27 mouse cellular contexts compared by ENCODE assay signal in genomic region chr10:59929205-59929604, GRCm38 (mm10). TPM values are rescaled to one million over a fixed set of nuclear protein-coding genes. Genes with fewer than 3 reads are reported as not detected.
A peak's percentile ranks its signal among the peaks of the same experiment; 100 is the strongest.
DNase-seq lines count a peak whose midpoint lies in the region; TF ChIP-seq lines count a peak whose summit lies in the region.
"Had no signal": no experiment of that assay in that cellular context is flagged by ENCODE, and none has a peak within 500 bp of the region (broad histone marks: within the 10 kb centered on the region; RNA-seq: fewer than 3 reads in every experiment).

No protein-coding gene starts in this region.

- H3K4me3 ChIP-seq in kidney, adult 2 months (ENCODE audit: insufficient read depth, low read depth, low read length) = no peak overlapping the region
- H3K4me3 ChIP-seq: embryonic facial prominence, embryonic 10.5 days; embryonic facial prominence, embryonic 15.5 days; forebrain, embryonic 12.5 days; heart, embryonic 13.5 days; limb, embryonic 12.5 days; midbrain, embryonic 12.5 days; myocyte; neural tube, embryonic 12.5 days had no signal

- no peaks in the 10 kb centered on the region for H3K27me3 ChIP-seq in kidney, adult 2 months (replicated peaks; ENCODE audit: control insufficient read depth, insufficient read depth, low read length)
- H3K27me3 ChIP-seq: embryonic facial prominence, embryonic 15.5 days; forebrain, embryonic 12.5 days; heart, embryonic 13.5 days; limb, embryonic 12.5 days; midbrain, embryonic 12.5 days; neural tube, embryonic 12.5 days had no signal

- DNase-seq in adrenal gland, adult 2 months = peak; percentile 64
- no peak for DNase-seq in adrenal gland, postnatal 4 days (ENCODE audit: low spot score in 2 of 2)
- DNase-seq in kidney, postnatal 14 days = peak; percentile 35
- no peak for DNase-seq in kidney, adult 2 months
- DNase-seq in lung, postnatal 4 days = peak; percentile 22 to 40
- DNase-seq in lung, postnatal 36 days = no peak
- no peak for DNase-seq in thymus, postnatal 10 days (ENCODE audit: low spot score in 2 of 2)
- DNase-seq: cerebellum, adult 8-10 months; cerebellum, postnatal 25 days; forebrain, postnatal 0 days; gastrocnemius, postnatal 10 days; heart, postnatal 10 days; layer of hippocampus, adult 9-11 months; right cerebral cortex, adult 18-20 months; right cerebral cortex, postnatal 4 days had no signal

- TF ChIP-seq CTCF in kidney, adult 2 months (conservative IDR thresholded peaks at IDR 0.05; ENCODE audit: insufficient read depth, insufficient read length, low read depth, low read length) = no peak

- 58% methylated on average over 7 of the region's 7 CpGs for WGBS in kidney, adult 2 months

- H3K27ac ChIP-seq in kidney, adult 2 months (ENCODE audit: insufficient read depth, low read depth, low read length) = no peak overlapping the region
- H3K27ac ChIP-seq: embryonic facial prominence, embryonic 10.5 days; embryonic facial prominence, embryonic 15.5 days; forebrain, embryonic 12.5 days; heart, embryonic 13.5 days; hindbrain, embryonic 14.5 days; limb, embryonic 12.5 days; liver, embryonic 14.5 days; midbrain, embryonic 12.5 days; neural tube, embryonic 12.5 days; stomach, postnatal 0 days had no signal

- H3K36me3 ChIP-seq in kidney, adult 2 months (ENCODE audit: control insufficient read depth, insufficient read depth, low read length) = no peaks in the 10 kb centered on the region
- H3K36me3 ChIP-seq: embryonic facial prominence, embryonic 10.5 days; embryonic facial prominence, embryonic 15.5 days; forebrain, embryonic 12.5 days; G1E; heart, embryonic 13.5 days; limb, embryonic 12.5 days; midbrain, embryonic 12.5 days; neural tube, embryonic 12.5 days had no signal

- H3K4me1 ChIP-seq in kidney, adult 2 months (ENCODE audit: control insufficient read depth, insufficient read depth, low read length) = peaks cover 15% of the 10 kb centered on the region; the same call in 1 of the 2 replicates
- H3K4me1 ChIP-seq: neural tube, embryonic 12.5 days had no signal

- no peak for TF ChIP-seq POLR2A in kidney, adult 2 months (IDR thresholded peaks at IDR 0.05; ENCODE audit: low read depth, low read length)

RNA-seq across cellular contexts. Expression of gene Ddit4, which starts 22.4 kb away (rescaled TPM):
- 10 to 100 TPM; 53.1 to 56.1 TPM for total RNA-seq in adrenal gland, adult 2 months (2021)
- polyA plus RNA-seq in adrenal gland, adult 2 months (2012; rRNA removed) = 151 and 157 TPM in 2 replicates
- total RNA-seq in adrenal gland, postnatal 4 days (2021) = 10 to 100 TPM; 59.7 to 80.6 TPM
- polyA plus RNA-seq in kidney, adult 2 months (2012; rRNA removed) = 21.1 and 21.6 TPM in 2 replicates

RNA-seq across cellular contexts. Expression of gene Dnajb12, which starts 49.8 kb away (rescaled TPM):
- 10 to 100 TPM; 56.0 to 63.9 TPM for total RNA-seq in adrenal gland, adult 2 months (2021)
- polyA plus RNA-seq in adrenal gland, adult 2 months (2012; rRNA removed) = 48.8 and 67.3 TPM in 2 replicates
- total RNA-seq in adrenal gland, postnatal 4 days (2021) = 10 to 100 TPM; 63.9 to 66.3 TPM
- polyA plus RNA-seq in kidney, adult 2 months (2012; rRNA removed) = 85.8 and 87.3 TPM in 2 replicates

Comparison
In these comparisons a context has a peak if more than half of its experiments do, and no peak if none do; other contexts are left out.
1. DNase-seq: peak in adrenal gland, adult 2 months (single experiment), kidney, postnatal 14 days (single experiment) and lung, postnatal 4 days (2 of 2); none in adrenal gland, postnatal 4 days (0 of 2), kidney, adult 2 months (single experiment), lung, postnatal 36 days (single experiment) and thymus, postnatal 10 days (0 of 2).